Mouse (Mus musculus) ES-Bruce4 (cell line): ENCODE data around the gene Hivep2.

Experiments
- CTCF ChIP-seq: IDR thresholded peaks from one replicate; pipeline ENCODE4 v1.8.1; 2011; ENCODE audit warnings: low read depth, low read length
- EP300 ChIP-seq: IDR thresholded peaks from 2 replicates; pipeline ENCODE4 v1.6.1; 2011; ENCODE audit warnings: low read depth, low read length; ENCODE audit not compliant: insufficient read depth
- POLR2A ChIP-seq: IDR thresholded peaks from one replicate; pipeline ENCODE4 v1.8.1; 2011; ENCODE audit warnings: low read length; ENCODE audit not compliant: insufficient read depth

- no peak for TF ChIP-seq POLR2A
- TF ChIP-seq CTCF, result no peak
- no peak for TF ChIP-seq EP300
These were observed 81.8 kb downstream of the Hivep2 start for GRCm38 (mm10) chr10:14047661-14048060.
